Mouse (Mus musculus) stomach, postnatal 0 days (tissue): ENCODE measurements around the gene Aasdh. TPM values are rescaled to one million over a fixed set of nuclear protein-coding genes. Genes with fewer than 3 reads are reported as not detected.

Experiments used
- ATAC-seq: fragments of 200-750 bp; cut with Nextera tagmentation; 2 replicates; pipeline ENCODE4 v1.8.0; 2017; ENCODE audit not compliant: low FRiP score, low TSS enrichment
- DNase-seq: peaks from one replicate; pipeline ENCODE4 v3.0.0-alpha.2; 2016; ENCODE audit warnings: low spot score
- H3K27ac ChIP-seq: fragments of 300-500 bp; sonication (generic); replicated peaks from 2 replicates; pipeline ENCODE4 v1.5.1; 2014; ENCODE audit warnings: mild to moderate bottlenecking, control low read depth
- H3K27me3 ChIP-seq: fragments of 300-500 bp; sonication (generic); 2 replicates; pipeline ENCODE4 v1.6.1; 2014; ENCODE audit warnings: low read length; ENCODE audit not compliant: control insufficient read depth, insufficient read depth
- H3K36me3 ChIP-seq: fragments of 300-500 bp; sonication (generic); 2 replicates; pipeline ENCODE4 v1.6.1; 2014; ENCODE audit warnings: low read length, mixed read lengths; ENCODE audit not compliant: control insufficient read depth, insufficient read depth
- H3K4me1 ChIP-seq: fragments of 300-500 bp; sonication (generic); replicated peaks from 2 replicates; pipeline ENCODE4 v1.6.1; 2014; ENCODE audit warnings: antibody characterized with exemption; ENCODE audit not compliant: control insufficient read depth, insufficient read depth
- H3K4me2 ChIP-seq: fragments of 300-500 bp; sonication (generic); replicated peaks from 2 replicates; pipeline ENCODE4 v1.6.1; 2014; ENCODE audit warnings: low read depth, mild to moderate bottlenecking, control low read depth, moderate library complexity
- H3K4me3 ChIP-seq: fragments of 300-500 bp; sonication (generic); 2 replicates; pipeline ENCODE4 v1.5.1; 2014; ENCODE audit warnings: low read depth, low read length, control low read depth
- H3K9ac ChIP-seq: fragments of 300-500 bp; sonication (generic); 2 replicates; pipeline ENCODE4 v1.6.1; 2014; ENCODE audit warnings: mild to moderate bottlenecking, low read length, control low read depth, mixed read lengths
- H3K9me3 ChIP-seq: fragments of 300-500 bp; sonication (generic); 2 replicates; pipeline ENCODE4 v1.6.1; 2016; ENCODE audit warnings: low read length; ENCODE audit not compliant: control insufficient read depth
- CTCF ChIP-seq: IDR thresholded peaks from 2 replicates; pipeline ENCODE4 v1.5.1; 2016; ENCODE audit warnings: antibody characterized with exemption, low read depth, mild to moderate bottlenecking, moderate library complexity
- EP300 ChIP-seq: optimal IDR thresholded peaks from 2 replicates; pipeline ENCODE3; 2016; ENCODE audit warnings: antibody characterized with exemption
- WGBS: fragments of 180-500 bp; shearing (Covaris S2); extraction: QIAGEN DNeasy Blood & Tissue Kit; methylation state at CpG from one replicate; pipeline ENCODE4 v1.1.7; 2014; 5-methylcytosine and 5-hydroxymethylcytosine counted together
- polyA plus RNA-seq: library from polyadenylated mRNA; unstranded; fragments of >200 nt; fragmentation: Nextera tagmentation; extraction: Ambion mirVana; gene quantifications from 2 replicates; pipeline ENCODE4 v1.2.1, GENCODE M21; 2015

The Aasdh gene
- polyA plus RNA-seq, 1 experiment from 2014 or later, result 7.4 TPM

DNA sequence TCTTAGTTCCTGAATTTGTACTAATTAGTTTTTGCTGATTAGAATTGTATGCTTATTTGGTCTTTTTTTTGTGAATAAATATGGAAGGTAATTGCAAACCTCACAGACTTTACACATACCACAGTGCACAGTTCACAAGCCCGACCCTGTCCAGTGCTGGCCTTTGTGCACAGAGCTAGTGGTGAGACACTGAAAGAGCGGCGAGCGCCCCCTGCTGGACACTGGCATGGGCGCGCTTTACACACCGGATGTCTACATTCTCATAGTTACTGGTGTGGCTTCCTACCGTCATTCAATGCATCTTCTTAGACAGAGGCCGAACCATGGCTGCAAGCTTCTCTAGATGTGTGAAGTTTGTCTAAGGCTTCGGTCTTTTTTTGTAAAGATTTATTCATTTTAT lies 51.8 kb downstream of the Aasdh start:
- TF ChIP-seq EP300 (no peak), CTCF (peak; percentile 96)
- 13% methylated on average over 10 of the region's 10 CpGs for WGBS

DNA sequence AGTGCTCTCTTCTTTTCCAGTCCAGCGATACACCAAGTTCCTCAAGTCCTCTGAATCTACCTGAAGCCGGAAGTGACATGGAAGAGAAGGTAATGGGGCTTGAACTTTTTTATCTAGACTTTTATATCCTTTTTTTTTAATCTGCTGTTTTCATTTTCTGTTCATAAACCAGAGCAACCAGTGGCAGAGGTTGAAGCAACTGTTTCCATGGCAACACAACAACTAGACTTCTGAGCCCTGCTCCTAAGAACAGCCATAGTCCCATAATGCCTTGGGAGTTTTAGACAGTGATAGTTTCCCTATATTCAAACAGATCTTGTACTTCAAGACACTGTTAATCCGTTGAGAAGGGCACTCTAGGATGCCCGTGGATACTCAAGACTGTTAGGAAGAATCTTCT lies 54.0 kb downstream of the Aasdh start:
- Histone ChIP-seq H3K9me3 (no peaks in the 10 kb centered on the region), H3K9ac (no peak overlapping the region), H3K4me1 (no peaks in the 10 kb centered on the region), H3K27ac (no peak overlapping the region), H3K36me3 (no peaks in the 10 kb centered on the region), H3K4me2 (no peak overlapping the region), H3K4me3 (no peak overlapping the region), H3K27me3 (no peaks in the 10 kb centered on the region)
- WGBS, result 58% methylated on average over 4 of the region's 4 CpGs
- no peak for ATAC-seq
- TF ChIP-seq CTCF (no peak), EP300 (no peak)
- no peak for DNase-seq

More for the DNA sequence above, 51.8 kb downstream of the Aasdh start:
- ATAC-seq, result peak; percentile 87
- Histone ChIP-seq H3K4me3 (no peak overlapping the region), H3K27ac (no peak overlapping the region), H3K27me3 (peaks cover 3% of the 10 kb centered on the region; the same call in 1 of the 2 replicates), H3K9me3 (no peaks in the 10 kb centered on the region), H3K36me3 (no peaks in the 10 kb centered on the region), H3K9ac (no peak overlapping the region), H3K4me2 (no peak overlapping the region), H3K4me1 (no peaks in the 10 kb centered on the region)
- peak; percentile 90 for DNase-seq

- H3K36me3 ChIP-seq, result no peaks in the 10 kb centered on the region
- ATAC-seq (no peak), DNase-seq (no peak)
- no peak overlapping the region for H3K27ac ChIP-seq
- TF ChIP-seq EP300, result no peak
- H3K4me2 ChIP-seq, result no peak overlapping the region
- H3K4me3 ChIP-seq, result no peak overlapping the region
- WGBS, result 81% methylated on average over 6 of the region's 6 CpGs
- no peaks in the 10 kb centered on the region for H3K27me3 ChIP-seq
- H3K4me1 ChIP-seq, result no peaks in the 10 kb centered on the region
- no peak overlapping the region for H3K9ac ChIP-seq
- H3K9me3 ChIP-seq, result no peaks in the 10 kb centered on the region
Measured at GRCm38 (mm10) chr5:76847106-76847505, 58.2 kb downstream of the Aasdh start.

GRCm38 (mm10) chr5:76844618-76845186 lies 60.6 kb downstream of the Aasdh start:
- TF ChIP-seq EP300, result no peak
- TF ChIP-seq CTCF, result no peak
- DNase-seq (no peak), ATAC-seq (no peak)
- Histone ChIP-seq H3K4me3 (no peak overlapping the region), H3K4me1 (no peaks in the 10 kb centered on the region), H3K9me3 (no peaks in the 10 kb centered on the region), H3K27ac (no peak overlapping the region), H3K9ac (no peak overlapping the region), H3K27me3 (no peaks in the 10 kb centered on the region), H3K36me3 (no peaks in the 10 kb centered on the region), H3K4me2 (no peak overlapping the region)
- WGBS, result 57% methylated on average over 14 of the region's 14 CpGs

- 71% methylated on average over 9 of the region's 9 CpGs for WGBS
- DNase-seq (peak; percentile 44), ATAC-seq (peak; percentile 66)
- Histone ChIP-seq H3K4me3 (no peak overlapping the region), H3K4me2 (no peak overlapping the region), H3K9ac (no peak overlapping the region), H3K9me3 (no peaks in the 10 kb centered on the region), H3K27ac (no peak overlapping the region), H3K36me3 (no peaks in the 10 kb centered on the region), H3K27me3 (no peaks in the 10 kb centered on the region), H3K4me1 (no peaks in the 10 kb centered on the region)
- TF ChIP-seq CTCF (no peak), EP300 (no peak)
Measured at GRCm38 (mm10) chr5:76843851-76844419, 61.4 kb downstream of the Aasdh start.

DNA sequence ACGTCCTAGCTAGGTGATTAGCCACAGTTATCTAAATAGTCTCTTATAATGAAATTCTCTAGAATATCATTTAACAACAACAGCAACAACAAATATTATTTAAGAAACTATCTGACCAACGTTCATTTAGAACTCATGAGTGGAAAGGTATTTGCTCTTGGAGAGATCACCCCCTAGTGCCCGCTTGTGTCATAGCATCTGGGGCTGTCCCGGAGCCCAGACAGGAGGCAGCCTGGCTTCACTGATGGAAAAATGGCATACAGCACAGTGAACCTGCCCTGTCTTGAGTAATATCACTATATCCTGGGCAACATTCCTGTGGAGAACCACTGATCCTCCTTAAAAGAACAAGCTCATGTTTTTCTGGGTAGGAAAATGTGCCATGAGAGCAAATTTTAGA lies 61.9 kb downstream of the Aasdh start:
- Histone ChIP-seq H3K36me3 (no peaks in the 10 kb centered on the region), H3K4me3 (no peak overlapping the region), H3K4me2 (no peak overlapping the region), H3K4me1 (no peaks in the 10 kb centered on the region), H3K27ac (no peak overlapping the region), H3K9me3 (no peaks in the 10 kb centered on the region), H3K9ac (no peak overlapping the region), H3K27me3 (no peaks in the 10 kb centered on the region)
- ATAC-seq (peak; percentile 39; the same call in 1 of the 2 replicates), DNase-seq (peak; percentile 81)
- 9% methylated on average over 4 of the region's 4 CpGs for WGBS
- TF ChIP-seq EP300, result no peak
- TF ChIP-seq CTCF, result peak; percentile 94
